Mouse (Mus musculus): ENCODE results near the gene Uvssa. TPM values are rescaled to one million over a fixed set of nuclear protein-coding genes. Genes with fewer than 3 reads are reported as not detected.
"Not testable (repeated sequence)": the region's sequence is repeated elsewhere in the genome, so short reads cannot be mapped to it uniquely, and the experiment has no call there.

Gene Uvssa
- polyA plus RNA-seq (2016; fragmentation: Nextera tagmentation; extraction: Ambion mirVana) = 6.6 and 7.0 TPM in 2 replicates

- Histone ChIP-seq H3K36me3 (replicated peaks) (peaks cover 25% of the 10 kb centered on the region), H3K9me3 (no peaks in the 10 kb centered on the region), H3K4me3 (peak within 1 kb of the TSS; percentile 67), H3K27me3 (ENCODE audit: poor library complexity, severe bottlenecking) (no peaks in the 10 kb centered on the region), H3K27ac (peak within 1 kb of the TSS; percentile 92), H3K4me1 (peaks cover 21% of the 10 kb centered on the region)
- DNase-seq (ENCODE audit: extremely low spot score, low spot score) = peak; percentile 100
- under 1% methylated on average over 46 of the region's 46 CpGs for WGBS
Measured at GRCm38 (mm10) chr5:33378302-33378854, at the start of gene Uvssa. Uvssa (plus strand) TSS chr5:33378549.

DNA sequence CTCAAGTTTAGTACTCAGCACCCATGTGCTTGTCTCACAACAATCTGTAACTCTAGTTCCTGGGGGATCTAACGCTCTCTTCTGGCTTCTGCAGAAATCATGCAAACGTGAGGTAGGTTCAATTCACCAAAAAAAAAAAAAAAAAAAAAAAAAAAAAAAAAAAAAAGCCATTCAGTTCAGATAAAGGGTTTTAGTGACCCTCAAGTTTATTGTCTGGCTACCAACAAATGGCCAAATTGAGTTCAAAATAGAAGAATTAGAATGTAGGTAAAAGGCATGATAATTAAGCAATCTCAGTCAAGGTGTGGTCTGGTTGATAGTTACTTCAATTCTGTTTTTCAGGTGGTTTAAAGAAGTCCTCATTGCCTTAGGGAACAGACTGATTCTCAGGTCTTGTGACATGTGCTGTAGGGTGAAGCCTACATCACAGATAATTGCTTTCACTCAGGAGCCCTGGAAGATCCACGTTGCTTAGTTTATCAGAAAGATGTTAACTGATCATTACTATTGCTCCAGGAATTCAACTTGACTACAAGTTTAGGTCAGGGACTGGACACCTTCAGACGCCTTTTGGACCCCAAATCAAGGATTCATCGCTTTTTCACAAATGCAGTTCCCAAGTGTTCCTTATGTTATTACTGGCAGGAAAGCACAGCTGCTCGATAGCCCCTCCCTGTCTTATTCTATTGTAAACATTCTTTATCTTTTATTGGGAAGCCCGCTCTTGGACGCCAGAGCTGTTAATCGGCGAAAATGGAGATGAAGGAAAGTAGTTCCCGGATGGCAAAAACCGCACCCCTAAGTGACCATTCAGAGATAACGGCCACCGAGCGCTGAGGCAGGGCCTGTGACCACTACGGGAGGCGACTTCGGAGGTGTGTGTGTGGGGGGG is 43.7 kb upstream of the Uvssa start:
- DNase-seq (ENCODE audit: extremely low spot score, low spot score) = no peak
- peak overlapping the region; percentile 66 for H3K4me3 ChIP-seq
- 28% methylated on average over 18 of the region's 18 CpGs for WGBS
- peak overlapping the region; percentile 94 for H3K27ac ChIP-seq
- H3K36me3 ChIP-seq (replicated peaks) = peaks cover 19% of the 10 kb centered on the region
- H3K4me1 ChIP-seq = peaks cover 18% of the 10 kb centered on the region
- no peaks in the 10 kb centered on the region for H3K27me3 ChIP-seq (ENCODE audit: poor library complexity, severe bottlenecking)
- H3K9me3 ChIP-seq = peaks cover 10% of the 10 kb centered on the region

DNA sequence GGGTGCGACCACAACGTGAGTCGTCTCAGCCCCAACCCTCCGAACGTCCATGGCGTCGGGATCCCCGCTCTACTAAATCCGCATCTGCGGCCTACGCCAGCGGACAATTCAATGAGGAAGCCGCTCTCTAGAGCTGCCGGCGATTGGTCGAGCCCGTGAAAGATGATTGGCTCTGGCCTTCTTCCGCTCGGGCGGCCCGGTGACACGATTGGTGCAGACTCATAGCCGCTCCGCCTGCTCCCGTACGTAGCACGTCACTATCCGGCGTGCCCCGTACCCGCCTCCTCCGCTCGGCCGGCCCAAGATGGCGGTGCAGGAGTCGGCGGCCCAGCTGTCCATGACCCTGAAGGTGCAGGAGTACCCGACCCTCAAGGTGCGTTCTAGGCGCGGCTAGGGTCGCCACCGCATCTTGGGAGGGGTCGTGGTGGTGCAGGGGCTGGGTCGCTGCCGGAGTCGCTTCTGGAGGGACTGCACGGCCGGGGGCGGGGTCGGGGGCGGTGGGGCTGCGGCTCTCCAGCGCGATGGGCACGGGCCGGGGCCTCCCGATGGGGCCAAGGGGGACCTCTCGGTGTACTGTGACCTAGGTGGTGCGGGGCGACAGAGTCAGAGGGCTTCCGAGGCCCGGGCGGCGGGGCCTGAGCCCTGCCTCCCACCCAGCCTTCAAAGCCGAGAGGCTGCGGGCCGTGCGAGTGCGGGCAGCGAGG is 42.9 kb upstream of the Uvssa start, which contains the start of gene Maea:
TSS of gene Maea (plus strand) at position 237 of the 704 bp plus-strand sequence.
- peaks cover 18% of the 10 kb centered on the region for H3K4me1 ChIP-seq
- peak within 1 kb of the TSS; percentile 66 for H3K4me3 ChIP-seq
- under 1% methylated on average over 71 of the region's 71 CpGs for WGBS
- H3K9me3 ChIP-seq = peaks cover 10% of the 10 kb centered on the region
- H3K27me3 ChIP-seq (ENCODE audit: poor library complexity, severe bottlenecking) = no peaks in the 10 kb centered on the region
- H3K27ac ChIP-seq = peak within 1 kb of the TSS; percentile 94
- H3K36me3 ChIP-seq (replicated peaks) = peaks cover 27% of the 10 kb centered on the region
- DNase-seq (ENCODE audit: extremely low spot score, low spot score) = peak; percentile 98

DNA sequence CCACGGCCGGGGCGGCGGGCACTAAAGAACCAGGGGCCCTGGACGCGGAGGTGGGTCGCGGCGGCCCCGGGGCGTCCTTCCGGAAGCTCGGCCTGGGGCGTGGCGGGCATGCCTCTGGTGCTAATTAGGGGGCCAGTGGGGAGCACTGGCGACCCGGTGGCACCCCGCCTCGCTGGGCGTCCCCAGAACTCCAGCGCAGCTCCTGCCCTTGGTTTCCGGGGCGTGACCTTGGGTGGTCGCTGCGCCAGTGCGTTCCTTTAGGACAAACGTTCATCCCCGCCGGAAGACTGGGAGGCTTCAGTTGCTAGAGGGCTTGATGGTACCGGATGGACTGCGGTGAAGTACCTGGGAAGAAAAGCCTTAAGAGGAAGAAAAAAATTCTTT is 42.4 kb upstream of the Uvssa start:
- Histone ChIP-seq H3K4me1 (peaks cover 18% of the 10 kb centered on the region), H3K27me3 (ENCODE audit: poor library complexity, severe bottlenecking) (no peaks in the 10 kb centered on the region), H3K27ac (peak overlapping the region; percentile 94), H3K36me3 (replicated peaks) (peaks cover 32% of the 10 kb centered on the region), H3K4me3 (peak overlapping the region; percentile 66), H3K9me3 (peaks cover 10% of the 10 kb centered on the region)
- WGBS = under 1% methylated on average over 30 of the region's 31 CpGs
- DNase-seq (ENCODE audit: extremely low spot score, low spot score) = peak; percentile 37

- Histone ChIP-seq H3K4me1 (peaks cover 18% of the 10 kb centered on the region), H3K27me3 (ENCODE audit: poor library complexity, severe bottlenecking) (no peaks in the 10 kb centered on the region), H3K9me3 (peaks cover 10% of the 10 kb centered on the region), H3K36me3 (replicated peaks) (peaks cover 42% of the 10 kb centered on the region), H3K4me3 (peak overlapping the region; percentile 66; the same call in 1 of the 2 replicates), H3K27ac (no peak overlapping the region)
- 89% methylated on average over 8 of the region's 8 CpGs for WGBS
- no peak for DNase-seq (ENCODE audit: extremely low spot score, low spot score)
Measured at GRCm38 (mm10) chr5:33337206-33337605, 41.1 kb upstream of the Uvssa start.

DNA sequence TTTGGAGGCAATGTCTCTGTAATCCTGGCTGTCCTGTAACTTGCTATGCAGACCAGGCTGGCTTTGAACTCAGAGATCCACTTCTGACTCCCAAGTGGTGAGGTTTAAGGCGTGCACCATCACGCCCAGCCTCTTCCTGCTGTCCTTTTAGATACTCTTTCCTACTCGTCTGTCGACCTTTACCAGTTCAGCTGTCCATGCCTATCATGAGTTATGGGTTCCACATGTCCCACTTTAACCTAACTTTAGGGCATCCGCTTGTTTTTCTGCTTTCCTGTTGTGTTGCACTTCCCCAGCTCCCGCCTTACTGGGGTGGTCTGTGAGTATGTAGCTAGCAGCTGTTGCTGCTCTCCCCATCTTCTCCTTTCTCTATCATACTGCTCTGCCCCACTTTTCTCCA is 37.2 kb upstream of the Uvssa start:
- 84% methylated on average over 6 of the region's 6 CpGs for WGBS

GRCm38 (mm10) chr5:33342248-33342647 is 36.1 kb upstream of the Uvssa start:
- H3K27me3 ChIP-seq (ENCODE audit: poor library complexity, severe bottlenecking); H3K4me3 ChIP-seq; DNase-seq (ENCODE audit: extremely low spot score, low spot score); H3K4me1 ChIP-seq; H3K9me3 ChIP-seq; H3K27ac ChIP-seq: not testable (repeated sequence)
- WGBS = 67% methylated on average over 3 of the region's 3 CpGs
- H3K36me3 ChIP-seq (replicated peaks) = peaks cover 70% of the 10 kb centered on the region

More for the DNA sequence above, 37.2 kb upstream of the Uvssa start:
- DNase-seq (ENCODE audit: extremely low spot score, low spot score) = no peak
- Histone ChIP-seq H3K9me3 (no peaks in the 10 kb centered on the region), H3K4me3 (no peak overlapping the region), H3K36me3 (replicated peaks) (peaks cover 66% of the 10 kb centered on the region), H3K27me3 (ENCODE audit: poor library complexity, severe bottlenecking) (no peaks in the 10 kb centered on the region), H3K27ac (no peak overlapping the region), H3K4me1 (peaks cover 12% of the 10 kb centered on the region)

- Histone ChIP-seq H3K27me3 (ENCODE audit: poor library complexity, severe bottlenecking) (no peaks in the 10 kb centered on the region), H3K36me3 (replicated peaks) (peaks cover 70% of the 10 kb centered on the region), H3K4me3 (no peak overlapping the region), H3K27ac (no peak overlapping the region), H3K4me1 (no peaks in the 10 kb centered on the region), H3K9me3 (no peaks in the 10 kb centered on the region)
- no peak for DNase-seq (ENCODE audit: extremely low spot score, low spot score)
Measured at GRCm38 (mm10) chr5:33342821-33343220, 35.5 kb upstream of the Uvssa start.

GRCm38 (mm10) chr5:33343571-33343970 is 34.8 kb upstream of the Uvssa start:
- Histone ChIP-seq H3K27me3 (ENCODE audit: poor library complexity, severe bottlenecking) (no peaks in the 10 kb centered on the region), H3K4me1 (no peaks in the 10 kb centered on the region), H3K36me3 (replicated peaks) (peaks cover 62% of the 10 kb centered on the region), H3K27ac (no peak overlapping the region), H3K4me3 (no peak overlapping the region), H3K9me3 (no peaks in the 10 kb centered on the region)
- no peak for DNase-seq (ENCODE audit: extremely low spot score, low spot score)

DNA sequence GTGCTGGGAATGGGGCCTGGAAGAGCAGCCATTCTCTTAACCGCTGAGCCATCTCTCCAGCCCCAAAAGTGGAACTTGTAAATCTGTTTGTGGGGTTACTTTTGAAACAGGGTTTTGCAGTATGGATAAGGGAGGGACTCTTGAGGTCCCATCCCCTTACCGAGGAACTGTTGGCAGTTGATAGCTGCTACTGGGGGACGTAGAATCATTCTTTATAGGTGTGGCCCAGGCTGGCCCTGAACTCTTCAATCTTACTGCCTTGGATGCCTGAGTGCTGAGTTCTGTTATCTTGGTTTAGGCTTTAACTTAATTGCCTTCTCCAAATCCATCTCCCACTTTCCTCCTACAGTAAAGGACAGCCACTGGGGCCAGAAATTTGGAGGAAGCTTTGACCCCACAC is 34.3 kb upstream of the Uvssa start:
- no peaks in the 10 kb centered on the region for H3K4me1 ChIP-seq
- no peaks in the 10 kb centered on the region for H3K27me3 ChIP-seq (ENCODE audit: poor library complexity, severe bottlenecking)
- H3K9me3 ChIP-seq = no peaks in the 10 kb centered on the region
- WGBS = 95% methylated on average over 3 of the region's 3 CpGs
- no peak overlapping the region for H3K27ac ChIP-seq
- H3K4me3 ChIP-seq = no peak overlapping the region
- H3K36me3 ChIP-seq (replicated peaks) = peaks cover 57% of the 10 kb centered on the region
- DNase-seq (ENCODE audit: extremely low spot score, low spot score) = no peak

GRCm38 (mm10) chr5:33347620-33348019 is 30.7 kb upstream of the Uvssa start:
- Histone ChIP-seq H3K36me3 (replicated peaks) (peaks cover 28% of the 10 kb centered on the region), H3K27me3 (ENCODE audit: poor library complexity, severe bottlenecking) (no peaks in the 10 kb centered on the region), H3K27ac (no peak overlapping the region), H3K4me3 (no peak overlapping the region), H3K9me3 (no peaks in the 10 kb centered on the region), H3K4me1 (peaks cover 4% of the 10 kb centered on the region; the same call in 1 of the 2 replicates)
- 73% methylated on average over 3 of the region's 3 CpGs for WGBS
- DNase-seq (ENCODE audit: extremely low spot score, low spot score) = no peak

GRCm38 (mm10) chr5:33349205-33349604 is 29.1 kb upstream of the Uvssa start:
- DNase-seq (ENCODE audit: extremely low spot score, low spot score) = no peak
- no peaks in the 10 kb centered on the region for H3K27me3 ChIP-seq (ENCODE audit: poor library complexity, severe bottlenecking)
- no peak overlapping the region for H3K27ac ChIP-seq
- peaks cover 20% of the 10 kb centered on the region for H3K36me3 ChIP-seq (replicated peaks)
- H3K9me3 ChIP-seq = no peaks in the 10 kb centered on the region
- WGBS = 98% methylated on average over 5 of the region's 5 CpGs
- H3K4me1 ChIP-seq = peaks cover 12% of the 10 kb centered on the region; the same call in 1 of the 2 replicates
- H3K4me3 ChIP-seq = no peak overlapping the region
